Mouse (Mus musculus) ES-E14 (cell line): ENCODE measurements at regions not wholly inside any gene's neighbourhood (a gene's known extent, or its start where the extent isn't known, plus 50 kb on each side); places are given as distances from the start of the nearest gene placed in this dataset.

ENCODE experiments used
- CHD2 ChIP-seq: IDR thresholded peaks from 2 replicates; pipeline ENCODE4 v1.6.1; 2014; ENCODE audit warnings: mild to moderate bottlenecking, low read depth, low read length, inconsistent platforms
- MAFK ChIP-seq: IDR thresholded peaks from 2 replicates; pipeline ENCODE4 v1.6.1; 2014; ENCODE audit warnings: mild to moderate bottlenecking, low read depth, low read length, inconsistent platforms; ENCODE audit not compliant: insufficient read depth

DNA sequence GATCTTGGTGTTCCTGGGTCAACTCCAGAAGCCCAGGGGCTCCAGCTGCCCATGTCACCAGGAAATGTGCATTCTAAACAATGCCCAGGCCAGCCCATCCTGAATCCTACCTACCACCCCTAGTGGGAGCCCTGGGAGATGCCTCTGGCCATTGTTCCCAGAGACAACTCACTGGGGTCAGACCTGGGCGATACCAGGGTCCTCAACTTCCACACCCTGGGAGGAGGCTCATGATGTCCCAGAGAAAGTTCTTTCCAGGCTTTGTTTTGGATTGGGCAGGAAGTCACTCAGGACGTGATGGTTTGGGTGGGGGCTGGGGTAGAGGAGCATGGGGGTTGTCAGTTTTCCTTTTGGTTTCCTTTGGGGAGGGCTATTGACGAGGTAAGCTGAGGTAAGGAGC is 97.1 kb downstream of the Efnb1 start:
- no peak for TF ChIP-seq CHD2
- TF ChIP-seq MAFK: no peak
